Mouse (Mus musculus) adipocyte (in vitro differentiated cells): ENCODE measurements around the gene Zc3hav1.
A peak's percentile ranks its signal among the peaks of the same experiment; 100 is the strongest.

ENCODE experiments used
- DNase-seq: peaks from one replicate; pipeline ENCODE4 v3.0.0-alpha.2; 2016; ENCODE audit warnings: low spot score

Zc3hav1 gene

DNA sequence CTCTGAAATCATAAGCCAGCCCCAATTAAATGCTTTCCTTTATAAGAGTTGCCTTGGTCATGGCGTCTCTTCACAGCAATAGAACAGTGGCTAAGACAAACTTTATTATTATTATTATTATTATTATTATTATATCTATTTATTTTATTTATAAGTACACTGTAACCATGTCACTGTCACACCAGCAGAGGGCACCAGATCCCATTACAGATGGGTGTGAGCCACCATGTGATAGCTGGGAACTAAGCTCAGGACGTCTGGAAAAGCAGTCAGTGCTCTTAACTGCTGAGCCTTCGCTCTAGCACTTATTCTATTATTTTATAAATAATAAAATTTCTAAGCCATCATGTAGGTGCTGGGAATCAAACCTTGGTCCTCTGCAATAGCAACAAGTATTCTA is 60.7 kb downstream of the Zc3hav1 start:
- no peak for DNase-seq

DNA sequence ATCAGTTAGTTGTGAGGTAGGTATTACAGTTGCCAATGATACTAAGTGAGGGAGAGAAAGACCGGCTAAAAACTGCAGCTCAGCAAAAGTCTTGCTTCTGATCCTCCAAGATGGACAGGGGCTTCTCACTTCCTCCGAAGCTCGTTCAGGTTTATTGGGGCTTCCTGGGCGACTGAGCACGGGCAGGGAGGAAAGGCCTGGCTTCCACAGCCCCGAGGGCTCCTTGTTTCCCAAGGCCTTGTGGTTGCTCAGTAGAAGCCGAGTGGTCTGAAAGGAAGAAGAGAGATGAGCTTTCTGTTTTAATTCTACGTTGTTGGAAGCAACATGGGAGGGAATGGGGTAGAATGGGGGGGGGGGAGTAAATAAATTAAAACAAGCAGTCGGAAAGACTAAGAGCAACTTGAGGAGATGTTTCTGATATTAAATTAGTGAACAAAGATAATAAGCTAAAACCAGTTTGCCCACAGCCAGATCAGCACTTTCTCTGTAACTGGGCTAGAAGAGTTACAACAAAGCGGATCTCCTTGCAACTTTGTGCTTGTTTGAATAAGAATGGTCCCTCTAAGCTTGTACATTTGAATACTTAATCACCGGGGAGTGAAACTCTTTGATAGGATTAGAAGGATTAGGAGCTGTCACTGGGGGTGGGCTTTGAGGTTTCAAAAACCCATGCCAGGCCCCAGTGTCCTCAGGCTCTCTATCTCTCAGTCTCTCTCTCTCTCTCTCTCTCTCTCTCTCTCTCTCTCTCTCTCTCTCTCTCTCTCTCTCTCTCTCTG is 61.3 kb downstream of the Zc3hav1 start:
- no peak for DNase-seq

DNA sequence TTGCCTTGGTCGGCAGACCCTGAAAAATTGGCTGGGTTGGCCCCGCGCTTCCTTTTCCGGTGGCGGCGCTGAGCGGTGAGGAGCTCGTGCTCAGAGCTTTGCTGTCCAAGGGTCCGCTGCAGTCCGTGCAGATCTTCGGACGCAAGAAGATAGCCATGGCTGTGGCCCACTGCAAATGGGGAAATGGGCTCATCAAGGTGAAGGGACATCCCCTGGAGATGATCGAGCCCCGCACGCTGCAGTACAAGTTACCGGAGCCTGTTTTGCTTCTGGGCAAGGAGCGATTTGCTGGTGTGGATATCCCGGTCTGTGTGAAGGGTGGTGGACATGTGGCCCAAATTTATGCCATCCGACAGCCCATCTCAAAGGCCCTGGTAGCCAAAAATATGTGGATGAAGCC is 70.0 kb downstream of the Zc3hav1 start:
- no peak for DNase-seq

DNA sequence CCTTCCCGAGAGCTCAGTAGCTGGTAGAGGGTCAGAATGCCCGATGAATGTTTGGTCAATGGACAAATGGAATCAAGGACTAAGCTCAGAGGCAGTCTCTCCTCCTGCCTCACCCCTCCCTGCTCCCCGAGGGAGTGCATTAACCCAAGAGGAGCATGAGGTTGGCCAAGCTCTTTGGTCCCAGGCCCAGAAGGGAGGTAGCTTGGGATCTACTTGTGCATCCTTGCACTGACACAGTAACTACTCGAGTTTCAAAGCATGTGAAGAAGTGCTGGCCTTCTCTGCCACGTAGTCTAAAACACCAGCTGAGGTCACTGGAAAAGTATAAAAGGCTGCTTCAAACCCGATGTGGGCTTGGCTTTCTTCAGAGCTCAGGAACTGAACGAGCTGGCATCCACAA is 89.9 kb downstream of the Zc3hav1 start:
- DNase-seq: peak; percentile 56

DNA sequence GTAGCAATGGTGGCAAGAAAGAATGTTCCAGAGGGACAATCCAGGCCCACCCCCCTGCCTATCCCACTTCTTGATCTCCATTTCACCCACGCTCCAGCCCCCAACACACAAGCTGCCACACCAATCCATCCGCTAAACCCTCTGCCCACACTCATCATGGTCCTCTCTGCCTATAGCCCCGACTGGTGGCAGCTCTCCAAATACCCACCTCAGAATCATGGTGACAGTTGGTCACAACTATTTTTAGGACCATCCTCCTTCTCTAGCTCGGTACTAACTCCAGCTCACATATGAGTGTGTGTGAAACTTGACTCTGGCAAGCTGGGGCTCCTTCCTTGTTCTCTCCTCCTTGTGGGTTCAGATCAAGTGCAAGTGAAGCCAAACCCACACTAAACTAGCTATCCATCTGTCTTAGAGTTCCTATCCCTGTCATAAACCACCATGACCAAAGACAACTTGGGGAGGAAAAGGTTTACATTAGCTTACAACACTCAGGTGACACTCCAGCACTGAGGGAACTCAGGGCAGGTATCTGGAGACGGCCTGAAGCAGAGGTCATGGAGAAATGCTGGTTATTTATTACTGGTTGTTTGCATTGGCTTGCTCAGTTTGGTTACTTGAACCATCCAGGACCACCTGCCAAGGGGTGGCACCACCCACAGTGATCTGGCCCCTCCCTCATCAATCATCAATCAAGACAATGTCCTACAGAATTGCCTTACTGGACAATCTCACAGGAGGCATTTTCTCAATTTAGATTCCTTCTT is 90.8 kb downstream of the Zc3hav1 start:
- no peak for DNase-seq

DNA sequence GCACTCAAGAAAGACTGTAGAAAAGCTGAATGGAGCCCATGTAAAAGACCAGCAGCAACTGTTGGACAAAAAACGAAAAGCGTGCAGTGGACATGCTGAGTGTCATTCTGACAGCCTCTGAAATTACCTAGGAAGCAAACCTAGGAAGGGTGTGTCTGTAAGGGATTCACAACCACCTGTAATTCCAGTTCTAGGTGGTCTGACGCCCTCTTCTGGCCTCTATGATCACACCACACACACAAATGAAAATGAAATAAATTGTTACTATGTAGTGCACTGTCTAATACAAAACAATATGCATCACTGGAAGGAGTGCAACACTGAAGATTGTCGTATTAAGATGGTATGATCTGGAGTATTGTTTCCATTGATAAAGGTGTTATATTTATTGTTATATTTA is 92.5 kb downstream of the Zc3hav1 start:
- no peak for DNase-seq

DNA sequence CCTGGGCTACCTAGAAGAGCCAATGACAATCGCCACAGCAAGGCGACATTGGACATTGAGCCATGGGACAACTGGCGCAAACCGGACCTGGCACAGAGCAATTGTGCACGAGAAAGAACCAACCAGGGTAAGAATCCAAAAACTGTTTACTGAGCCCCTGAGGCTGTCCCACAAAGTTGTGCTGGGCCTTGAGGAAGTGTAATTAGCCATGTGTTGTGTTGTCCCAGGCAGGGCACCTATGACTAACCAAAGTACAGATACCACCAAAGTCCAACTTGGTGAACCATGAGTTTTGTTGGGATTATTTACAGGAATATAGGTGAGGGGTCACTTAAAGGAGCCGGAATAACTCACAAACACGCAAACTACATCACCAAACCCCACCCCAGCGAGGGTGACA is 96.9 kb downstream of the Zc3hav1 start:
- no peak for DNase-seq

DNA sequence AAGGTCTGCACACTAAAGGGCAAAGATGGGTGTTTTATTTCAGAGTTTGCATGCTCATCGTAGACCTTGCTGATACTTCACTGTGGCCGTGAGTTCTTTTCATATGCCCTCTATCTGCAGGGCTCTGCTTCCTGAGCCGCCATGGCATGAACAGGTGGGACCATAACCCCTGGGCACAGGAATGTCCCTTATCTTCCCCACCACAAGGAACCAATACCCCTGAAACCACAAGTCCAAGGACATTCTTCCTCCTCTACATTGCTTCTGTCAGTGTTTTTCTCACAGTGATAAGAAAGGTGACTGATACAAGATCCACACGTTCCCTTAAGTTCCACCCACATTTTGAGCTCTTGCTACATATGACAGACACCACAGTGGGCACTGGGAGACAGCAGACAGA is 97.6 kb downstream of the Zc3hav1 start:
- DNase-seq: no peak

DNA sequence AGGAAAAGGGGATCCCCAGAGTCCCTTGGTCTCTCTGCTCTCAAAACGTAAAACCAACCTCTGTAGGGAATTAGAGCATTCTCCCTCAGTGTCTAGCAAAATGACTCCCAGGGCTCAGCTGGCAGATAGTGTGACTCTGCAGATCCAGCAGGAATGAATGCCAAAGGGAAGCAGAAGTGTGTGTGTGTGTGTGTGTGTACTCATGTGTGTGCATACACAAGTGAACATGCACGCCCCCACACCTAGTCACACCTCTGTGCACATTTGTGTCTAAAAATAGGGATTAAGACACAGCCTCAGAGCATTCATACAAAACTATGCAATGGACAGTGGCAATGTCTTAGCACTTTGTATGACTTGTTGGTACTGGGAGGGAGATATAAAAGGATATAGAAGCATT is 98.6 kb downstream of the Zc3hav1 start:
- DNase-seq: no peak
